Mouse (Mus musculus) heart, adult 2 months (tissue): Measurements from ENCODE around the gene Slc12a8. TPM values are rescaled to one million over a fixed set of nuclear protein-coding genes. Genes with fewer than 3 reads are reported as not detected.

Experiments used
- DNase-seq, 2 experiments: peaks; one replicate each; pipeline ENCODE4 v3.0.0; 2021
- H3K27ac ChIP-seq: fragments of 200-600 bp; 2 replicates; pipeline ENCODE4 v1.8.1; 2022
- H3K27me3 ChIP-seq: fragments of 200-500 bp; 2 replicates; pipeline ENCODE4 v1.6.1; 2012; ENCODE audit warnings: mild to moderate bottlenecking, low read length, inconsistent platforms, mixed read lengths; ENCODE audit not compliant: control insufficient read depth, insufficient read depth
- H3K36me3 ChIP-seq: fragments of 200-500 bp; 2 replicates; pipeline ENCODE4 v1.6.1; 2012; ENCODE audit warnings: low read length, inconsistent platforms; ENCODE audit not compliant: control insufficient read depth, insufficient read depth
- H3K4me1 ChIP-seq: fragments of 200-500 bp; 2 replicates; pipeline ENCODE4 v1.6.1; 2011; ENCODE audit warnings: low read length; ENCODE audit not compliant: control insufficient read depth, insufficient read depth
- H3K4me3 ChIP-seq: fragments of 200-600 bp; 2 replicates; pipeline ENCODE4 v1.8.1; 2022
- H3K79me2 ChIP-seq: fragments of 200-500 bp; replicated peaks from 2 replicates; pipeline ENCODE4 v1.6.1; 2012; ENCODE audit warnings: mild to moderate bottlenecking, inconsistent platforms, low read length, moderate library complexity, mixed read lengths; ENCODE audit not compliant: control insufficient read depth, insufficient read depth
- H3K9ac ChIP-seq: fragments of 200-500 bp; 2 replicates; pipeline ENCODE4 v1.6.1; 2012; ENCODE audit warnings: low read depth, mild to moderate bottlenecking, control low read depth, inconsistent platforms, low read length, mixed read lengths
- CTCF ChIP-seq: fragments of 200-600 bp; IDR thresholded peaks from 2 replicates; pipeline ENCODE4 v1.8.1; 2022; ENCODE audit warnings: antibody characterized with exemption, mild to moderate bottlenecking, moderate library complexity
- EP300 ChIP-seq: fragments of 200-500 bp; IDR thresholded peaks from 2 replicates; pipeline ENCODE4 v1.6.1; 2011; ENCODE audit warnings: low read depth, low read length, control low read depth; ENCODE audit not compliant: insufficient read depth
- POLR2A ChIP-seq: fragments of 200-500 bp; IDR thresholded peaks from 2 replicates; pipeline ENCODE4 v1.6.1; 2011; ENCODE audit warnings: mild to moderate bottlenecking, low read depth, low read length, control low read depth; ENCODE audit not compliant: insufficient read depth
- WGBS: fragments of 180-500 bp; shearing (Covaris S2); methylation state at CpG from one replicate; pipeline ENCODE4 v1.1.7; 2018; 5-methylcytosine and 5-hydroxymethylcytosine counted together
- intact Hi-C: fragments of 180-260 bp; cut with DNase I; formaldehyde crosslinking; loops from one replicate; pipeline ENCODE4 v1.15.1; 2025
- polyA plus RNA-seq: library from polyadenylated mRNA; depleted of rRNA; stranded (reverse); fragments of >200 nt; gene quantifications from 2 replicates; pipeline ENCODE4 v1.2.3, GENCODE M21; 2012
- total RNA-seq, 2 experiments: library from RNA; stranded (reverse); gene quantifications; 2 replicates each; pipeline ENCODE4 v1.2.3; 2021

The Slc12a8 gene
- total and polyA plus RNA-seq, 3 experiments = 0.31 to 0.66 (median 0.45) TPM

DNA sequence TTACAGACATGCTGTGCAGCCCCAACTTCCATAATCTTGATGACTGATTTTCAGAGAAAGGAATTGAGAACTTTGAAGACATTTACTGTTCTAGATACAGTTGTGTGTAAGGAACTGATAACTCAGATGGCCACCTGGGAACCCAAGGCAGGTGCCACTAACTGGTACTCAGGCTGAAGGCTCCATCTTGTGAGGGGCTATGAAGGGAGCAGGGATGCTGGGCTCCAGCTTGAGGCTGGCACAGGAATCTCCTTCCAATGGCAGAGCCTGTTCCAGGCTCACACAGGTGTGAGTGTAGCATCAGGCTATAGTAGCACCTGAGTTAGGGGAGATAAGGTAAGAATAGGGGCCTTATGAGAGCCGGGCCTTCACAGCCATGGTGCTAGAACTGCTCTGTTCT is 168.9 kb downstream of the Slc12a8 start:
- TF ChIP-seq EP300 = no peak
- TF ChIP-seq POLR2A = 0 out of 2 replicates have a peak, but pooled peaks have one; percentile 10
- H3K9ac ChIP-seq = peak overlapping the region; percentile 100
- intact Hi-C loops = no loop called here
- WGBS = 15% methylated on average over 1 of the region's 1 CpGs
- H3K4me1 ChIP-seq = peaks cover 23% of the 10 kb centered on the region
- peak overlapping the region; percentile 98 for H3K27ac ChIP-seq
- peak overlapping the region; percentile 91 for H3K4me3 ChIP-seq
- peak in 1 of 2 experiments; percentile 43 for DNase-seq
- H3K27me3 ChIP-seq = no peaks in the 10 kb centered on the region
- peaks cover 11% of the 10 kb centered on the region for H3K36me3 ChIP-seq
- peaks cover 4% of the 10 kb centered on the region for H3K79me2 ChIP-seq

- no peak for TF ChIP-seq CTCF
- no peak for TF ChIP-seq POLR2A
- TF ChIP-seq EP300 = no peak
Measured at GRCm38 (mm10) chr16:33687724-33688123, 170.6 kb downstream of the Slc12a8 start.

GRCm38 (mm10) chr16:33690975-33691747 is 174.0 kb downstream of the Slc12a8 start:
- DNase-seq = peak; percentile 46 to 65
- H3K4me3 ChIP-seq = peak overlapping the region; percentile 19
- 48% methylated on average over 6 of the region's 6 CpGs for WGBS
- H3K36me3 ChIP-seq = peaks cover 35% of the 10 kb centered on the region
- intact Hi-C loops = loop anchor here (2.0 kb wide), 1 partner anchor 14 kb away; no protein-coding TSS in a partner anchor
- TF ChIP-seq CTCF = no peak
- peaks cover 45% of the 10 kb centered on the region for H3K4me1 ChIP-seq
- peak overlapping the region; percentile 68 for H3K27ac ChIP-seq
- H3K27me3 ChIP-seq = no peaks in the 10 kb centered on the region
- peaks cover 12% of the 10 kb centered on the region for H3K79me2 ChIP-seq
- H3K9ac ChIP-seq = 0 out of 2 replicates have a peak overlapping the region, but pooled peaks have one; percentile 2

More at GRCm38 (mm10) chr16:33687724-33688123, 170.6 kb downstream of the Slc12a8 start:
- peaks cover 17% of the 10 kb centered on the region for H3K36me3 ChIP-seq
- no peaks in the 10 kb centered on the region for H3K27me3 ChIP-seq
- peak overlapping the region; percentile 91 for H3K4me3 ChIP-seq
- peak overlapping the region; percentile 100 for H3K9ac ChIP-seq
- intact Hi-C loops = no loop called here
- peak in 1 of 2 experiments; percentile 35 for DNase-seq
- H3K4me1 ChIP-seq = peaks cover 29% of the 10 kb centered on the region
- WGBS = 16% methylated on average over 3 of the region's 3 CpGs
- H3K79me2 ChIP-seq = peaks cover 4% of the 10 kb centered on the region
- peak overlapping the region; percentile 98 for H3K27ac ChIP-seq

DNA sequence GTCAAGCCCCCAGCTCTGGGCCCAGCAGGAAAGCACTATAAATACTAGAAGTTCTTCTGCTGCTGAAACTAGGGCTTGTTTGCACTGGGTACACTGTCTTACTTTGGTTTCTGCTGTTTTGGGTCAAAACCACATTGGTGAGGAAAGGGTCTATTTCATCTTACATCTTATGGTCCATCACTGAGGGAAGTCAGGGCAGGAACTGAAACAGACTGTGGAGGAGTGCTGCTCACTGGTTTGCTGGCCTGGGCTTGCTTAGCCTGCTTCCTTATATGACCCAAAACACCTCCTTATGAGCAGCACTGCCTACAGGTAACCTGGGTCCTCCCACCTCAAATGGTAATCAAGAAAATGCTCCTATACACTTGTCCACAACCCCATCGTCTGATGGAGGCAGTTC is 176.4 kb downstream of the Slc12a8 start:
- DNase-seq = no peak
- no peaks in the 10 kb centered on the region for H3K27me3 ChIP-seq
- TF ChIP-seq POLR2A (no peak), EP300 (no peak), CTCF (no peak)
- 47% methylated on average over 1 of the region's 1 CpGs for WGBS
- H3K27ac ChIP-seq = peak overlapping the region; percentile 60
- peaks cover 10% of the 10 kb centered on the region for H3K79me2 ChIP-seq
- H3K36me3 ChIP-seq = peaks cover 44% of the 10 kb centered on the region
- 0 out of 2 replicates have a peak overlapping the region, but pooled peaks have one; percentile 4 for H3K9ac ChIP-seq
- H3K4me1 ChIP-seq = peaks cover 59% of the 10 kb centered on the region
- intact Hi-C loops = no loop called here
- peak overlapping the region; percentile 5; the same call in 1 of the 2 replicates for H3K4me3 ChIP-seq

DNA sequence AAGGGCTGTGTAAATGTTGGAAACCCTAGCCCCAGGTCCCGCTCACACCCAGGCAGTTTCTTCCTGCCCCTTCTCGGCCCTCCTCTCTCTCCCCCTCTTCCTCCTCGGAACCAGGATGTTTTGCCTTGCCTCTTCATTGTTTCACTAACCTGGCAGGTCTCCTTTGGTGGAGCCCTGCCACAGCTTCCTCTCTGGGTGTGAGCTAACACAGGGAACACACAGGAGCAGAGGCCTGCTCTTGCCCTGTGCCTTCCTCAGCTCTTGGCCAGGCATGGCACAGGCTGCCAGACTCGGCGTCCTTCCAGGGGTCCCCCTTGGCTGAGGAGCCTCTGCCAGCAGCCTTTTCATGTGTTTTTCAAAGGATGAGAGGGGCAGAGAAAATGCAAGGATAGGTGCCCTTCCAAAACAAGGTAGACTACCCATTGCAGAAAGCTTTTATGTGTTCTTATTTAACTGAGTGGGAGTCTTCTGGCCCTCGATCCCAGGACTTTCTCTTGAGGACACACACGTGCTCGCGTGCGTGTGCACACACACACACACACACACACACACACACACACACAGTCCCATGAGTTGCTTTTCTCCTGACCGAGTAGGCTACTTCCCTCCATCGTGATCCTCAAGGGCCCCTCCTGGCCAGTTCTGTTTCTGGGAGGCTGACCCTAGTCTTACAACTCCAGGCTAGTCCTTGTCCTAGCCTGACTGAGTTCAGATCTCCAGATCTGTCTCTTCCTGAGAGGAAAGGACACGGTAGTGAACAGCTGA is 179.9 kb downstream of the Slc12a8 start:
- Histone ChIP-seq H3K36me3 (peaks cover 51% of the 10 kb centered on the region), H3K9ac (peak overlapping the region; percentile 21), H3K27ac (peak overlapping the region; percentile 94), H3K4me3 (no peak overlapping the region; the same call in 1 of the 2 replicates), H3K27me3 (no peaks in the 10 kb centered on the region), H3K79me2 (peaks cover 13% of the 10 kb centered on the region), H3K4me1 (peaks cover 64% of the 10 kb centered on the region)
- peak; percentile 88 for TF ChIP-seq EP300
- no peak for TF ChIP-seq CTCF
- TF ChIP-seq POLR2A = peak; percentile 63
- DNase-seq = peak; percentile 76 to 82
- 22% methylated on average over 13 of the region's 13 CpGs for WGBS
- intact Hi-C loops = loop anchor here (5.0 kb wide), 2 partner anchors 115 to 135 kb away; no protein-coding TSS in a partner anchor
